Mouse (Mus musculus) kidney, postnatal 36 days (tissue): Measurements from ENCODE around the gene Ifitm2.
A peak's percentile ranks its signal among the peaks of the same experiment; 100 is the strongest.

Experiments
- DNase-seq, 2 experiments: peaks; one replicate each; pipeline ENCODE4 v3.0.0; 2021 to 2022; ENCODE audit warnings: mixed read lengths in 2 of 2

Gene Ifitm2

GRCm38 (mm10) chr7:140942341-140942740 lies 13.4 kb downstream of the Ifitm2 start:
- peak in 1 of 2 experiments; percentile 47 for DNase-seq

- peak; percentile 91 to 93 for DNase-seq
These were observed 14.3 kb downstream of the Ifitm2 start, which contains the start of gene Pgghg for GRCm38 (mm10) chr7:140941222-140942051. TSS of gene Pgghg (plus strand) at chr7:140941391.

DNA sequence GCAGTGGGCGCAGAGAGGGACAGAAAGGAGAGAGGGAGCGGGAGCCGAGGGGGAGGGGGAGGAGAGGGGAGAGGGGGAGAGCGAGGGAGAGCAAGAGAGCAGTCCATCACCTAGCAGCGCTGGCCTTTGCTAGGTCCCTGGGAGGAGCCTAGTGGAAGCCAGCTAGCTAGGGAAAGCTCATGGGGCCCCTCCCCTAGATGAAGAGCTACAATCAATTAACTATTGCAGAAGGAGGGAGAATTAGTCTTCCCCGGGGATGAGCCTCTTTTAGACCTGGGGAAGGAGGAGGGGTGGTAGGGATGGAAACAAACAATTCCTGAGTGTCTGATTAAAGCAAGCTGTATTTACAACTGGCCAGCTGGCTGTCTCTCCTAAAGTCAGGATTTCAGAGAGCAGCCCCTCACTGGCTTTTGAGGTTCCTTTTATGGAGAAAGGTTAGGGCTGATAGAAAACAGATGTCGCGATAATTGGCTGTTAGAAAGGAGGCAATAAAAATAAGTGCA lies 16.1 kb downstream of the Ifitm2 start:
- DNase-seq, result no peak

DNA sequence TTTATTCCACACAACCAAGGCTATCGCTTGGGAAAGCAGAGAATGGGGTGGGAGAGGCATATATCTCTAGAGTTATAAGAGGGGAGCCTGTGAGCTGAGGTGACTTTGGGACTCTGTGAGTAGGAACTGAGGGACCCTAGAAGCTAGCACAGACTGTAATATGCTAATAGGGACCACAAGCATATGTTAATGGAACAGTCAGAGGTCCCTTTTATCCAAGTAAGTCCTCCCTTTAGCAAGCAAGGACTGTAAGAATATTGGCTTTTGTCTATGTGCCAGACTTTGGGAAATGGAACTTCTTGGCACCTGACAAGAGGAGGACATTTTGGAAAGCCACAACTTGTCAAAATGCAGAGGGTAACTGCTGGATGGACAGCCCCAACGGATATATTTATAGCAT lies 16.9 kb downstream of the Ifitm2 start:
- DNase-seq, result no peak

GRCm38 (mm10) chr7:140938436-140938835 lies 17.4 kb downstream of the Ifitm2 start:
- DNase-seq, result peak; percentile 39 to 69

- peak in 1 of 2 experiments; percentile 53 for DNase-seq
These were observed 28.6 kb downstream of the Ifitm2 start for GRCm38 (mm10) chr7:140927181-140927580.

DNA sequence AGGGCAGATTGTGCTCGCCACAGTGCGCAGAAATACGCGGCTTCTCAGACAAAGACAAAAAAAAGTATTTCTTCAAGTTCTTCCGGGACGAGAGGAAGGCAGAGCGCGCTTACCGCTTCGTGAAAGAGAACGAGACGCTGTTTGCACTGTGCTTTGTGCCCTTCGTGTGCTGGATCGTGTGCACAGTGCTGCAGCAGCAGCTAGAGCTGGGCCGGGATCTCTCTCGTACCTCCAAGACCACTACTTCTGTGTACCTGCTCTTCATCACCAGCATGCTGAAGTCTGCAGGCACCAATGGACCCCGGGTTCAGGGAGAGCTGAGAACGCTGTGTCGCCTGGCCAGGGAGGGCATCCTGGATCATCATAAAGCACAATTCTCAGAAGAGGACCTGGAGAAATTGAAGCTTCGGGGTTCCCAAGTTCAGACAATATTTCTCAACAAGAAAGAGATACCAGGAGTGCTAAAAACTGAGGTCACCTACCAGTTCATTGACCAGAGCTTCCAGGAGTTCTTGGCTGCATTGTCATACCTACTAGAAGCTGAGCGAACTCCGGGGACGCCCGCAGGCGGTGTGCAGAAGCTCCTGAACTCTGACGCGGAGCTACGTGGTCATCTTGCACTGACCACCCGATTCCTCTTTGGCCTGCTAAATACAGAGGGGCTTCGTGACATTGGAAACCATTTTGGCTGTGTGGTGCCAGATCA lies 32.6 kb downstream of the Ifitm2 start:
- peak in 1 of 2 experiments; percentile 45 for DNase-seq

DNA sequence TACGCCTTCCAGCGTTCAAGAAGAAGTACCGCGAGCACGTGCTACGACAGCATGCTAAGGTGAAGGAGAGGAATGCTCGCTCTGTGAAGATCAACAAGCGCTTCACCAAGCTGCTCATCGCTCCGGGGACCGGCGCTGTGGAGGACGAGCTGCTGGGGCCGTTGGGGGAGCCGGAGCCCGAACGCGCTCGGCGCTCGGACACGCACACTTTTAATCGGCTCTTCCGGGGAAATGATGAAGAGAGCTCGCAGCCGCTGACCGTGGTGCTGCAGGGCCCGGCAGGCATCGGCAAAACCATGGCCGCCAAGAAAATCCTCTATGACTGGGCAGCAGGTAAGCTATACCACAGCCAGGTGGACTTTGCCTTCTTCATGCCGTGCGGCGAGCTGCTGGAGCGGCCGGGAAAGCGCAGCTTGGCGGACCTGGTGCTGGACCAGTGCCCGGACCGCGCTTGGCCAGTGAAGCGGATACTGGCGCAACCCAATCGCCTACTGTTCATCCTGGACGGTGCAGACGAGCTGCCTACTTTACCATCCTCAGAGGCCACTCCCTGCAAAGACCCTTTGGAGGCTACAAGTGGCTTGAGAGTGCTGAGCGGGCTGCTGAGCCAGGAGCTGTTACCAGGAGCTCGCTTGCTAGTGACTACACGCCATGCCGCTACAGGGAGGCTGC lies 33.3 kb downstream of the Ifitm2 start:
- peak; percentile 93 to 96 for DNase-seq

DNA sequence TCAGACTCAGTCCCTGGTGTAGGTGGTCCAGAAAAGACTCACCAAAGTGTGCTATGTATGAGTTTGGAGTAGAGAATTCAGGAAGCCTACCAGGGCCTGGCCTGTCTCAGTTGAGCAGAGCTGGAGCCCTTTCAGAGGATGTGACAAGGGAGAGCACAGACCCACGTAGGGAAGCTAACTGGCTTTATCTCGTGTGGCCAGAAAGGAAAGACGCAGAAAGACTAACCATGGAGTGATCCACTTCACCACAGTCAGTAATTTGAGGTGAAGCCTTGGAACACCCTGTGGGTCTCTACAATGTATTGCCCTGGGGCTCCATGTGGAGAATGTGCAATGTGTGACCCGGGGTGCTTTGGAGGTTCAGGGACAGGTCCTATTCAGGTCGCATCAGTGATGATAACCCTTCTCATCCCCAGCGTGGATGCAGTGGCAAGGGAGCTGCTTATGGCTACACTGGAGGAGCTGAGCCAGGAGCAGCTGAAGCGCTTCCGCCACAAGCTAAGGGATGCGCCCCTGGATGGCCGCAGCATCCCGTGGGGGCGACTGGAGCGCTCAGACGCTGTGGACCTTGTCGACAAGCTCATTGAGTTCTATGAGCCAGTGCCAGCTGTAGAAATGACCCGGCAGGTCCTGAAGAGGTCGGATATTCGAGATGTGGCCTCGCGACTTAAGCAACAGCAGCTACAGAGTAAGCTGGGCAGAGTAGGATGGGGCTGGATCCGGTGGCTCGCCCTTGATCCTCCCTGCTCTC lies 34.4 kb downstream of the Ifitm2 start:
- peak in 1 of 2 experiments; percentile 67 for DNase-seq

GRCm38 (mm10) chr7:140920418-140921029 lies 35.3 kb downstream of the Ifitm2 start, which contains the start of gene Nlrp6:
TSS of gene Nlrp6 (plus strand) at chr7:140920902.
- DNase-seq, result no peak

- no peak for DNase-seq
These were observed 35.9 kb downstream of the Ifitm2 start for GRCm38 (mm10) chr7:140919911-140920310.

DNA sequence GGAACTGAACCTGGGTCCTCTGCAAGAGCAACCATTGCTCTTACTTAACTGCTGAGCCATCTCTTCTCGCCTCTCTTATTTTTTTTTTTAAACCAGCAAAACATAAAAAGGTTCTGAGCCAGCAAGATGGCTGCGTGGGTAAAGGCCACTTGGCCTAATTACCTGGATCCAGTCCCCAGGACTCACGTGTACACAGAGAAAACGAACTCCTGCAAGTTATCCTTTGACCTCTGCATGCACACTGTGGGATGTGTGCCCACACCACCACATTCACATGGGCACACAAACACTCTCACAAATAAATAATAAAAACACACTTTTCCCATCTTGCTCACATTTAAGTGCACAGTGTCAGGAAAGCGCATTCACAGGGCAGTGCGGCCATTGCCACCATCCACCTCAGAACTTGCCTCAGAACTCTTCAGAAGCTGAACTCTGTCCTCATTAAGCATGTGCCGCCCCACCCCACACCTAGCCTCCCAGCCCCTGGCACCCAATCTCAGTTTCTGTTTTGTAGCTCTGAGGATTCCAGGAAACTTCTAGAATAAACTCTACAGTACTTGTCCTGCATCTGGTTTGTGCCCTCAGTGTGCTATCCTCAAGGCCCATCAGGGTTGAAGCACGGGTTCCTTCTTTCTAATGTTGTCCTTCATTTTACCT lies 41.6 kb downstream of the Ifitm2 start:
- DNase-seq, result peak; percentile 75 to 80

- DNase-seq, result peak; percentile 67 to 73
These were observed 42.8 kb downstream of the Ifitm2 start for GRCm38 (mm10) chr7:140912846-140913482.

DNA sequence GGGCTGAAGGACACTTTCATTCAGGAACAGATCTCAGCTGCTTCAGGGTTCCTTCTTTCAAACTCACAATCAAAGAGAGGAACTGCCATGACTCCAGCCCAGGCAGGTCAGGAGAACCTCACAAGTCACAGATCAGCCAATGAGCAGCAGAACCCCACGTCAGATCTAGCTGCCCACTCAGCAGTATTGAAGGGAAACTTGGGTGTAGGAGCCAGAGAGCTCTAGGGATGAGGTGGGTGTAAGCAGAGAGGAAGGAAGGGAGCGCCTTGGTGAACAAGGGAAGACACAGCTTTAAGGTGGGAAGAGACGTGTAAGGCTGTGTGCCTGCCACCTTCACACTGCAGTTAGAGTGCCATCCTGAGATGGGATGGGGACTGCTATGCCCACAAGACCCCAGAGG lies 43.5 kb downstream of the Ifitm2 start:
- DNase-seq, result no peak

DNA sequence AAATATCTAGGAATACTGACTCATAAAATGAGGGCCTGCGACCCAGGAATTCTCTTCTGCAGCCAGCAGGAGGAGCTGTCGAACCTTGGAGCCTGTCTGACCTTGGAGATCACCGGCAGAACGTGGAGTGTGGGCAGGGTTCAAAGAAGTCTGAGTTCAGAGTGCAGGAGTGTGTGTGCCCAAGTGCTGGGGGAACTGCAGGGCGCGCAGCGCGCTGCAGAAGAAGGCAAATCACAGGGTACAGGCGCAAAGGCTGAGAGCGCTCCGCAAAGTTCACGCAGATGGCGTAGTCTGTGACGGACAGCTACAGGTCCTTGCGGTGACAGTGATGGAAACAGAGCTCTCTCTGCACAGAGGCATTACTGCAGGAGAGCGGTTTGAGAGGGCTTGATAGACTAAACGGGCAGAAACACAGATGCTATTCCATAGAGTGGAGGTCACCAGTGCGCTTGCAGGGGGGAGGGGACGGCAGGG lies 47.1 kb downstream of the Ifitm2 start:
- DNase-seq, result peak; percentile 91 to 93

GRCm38 (mm10) chr7:140908181-140908580 lies 47.6 kb downstream of the Ifitm2 start:
- no peak for DNase-seq

DNA sequence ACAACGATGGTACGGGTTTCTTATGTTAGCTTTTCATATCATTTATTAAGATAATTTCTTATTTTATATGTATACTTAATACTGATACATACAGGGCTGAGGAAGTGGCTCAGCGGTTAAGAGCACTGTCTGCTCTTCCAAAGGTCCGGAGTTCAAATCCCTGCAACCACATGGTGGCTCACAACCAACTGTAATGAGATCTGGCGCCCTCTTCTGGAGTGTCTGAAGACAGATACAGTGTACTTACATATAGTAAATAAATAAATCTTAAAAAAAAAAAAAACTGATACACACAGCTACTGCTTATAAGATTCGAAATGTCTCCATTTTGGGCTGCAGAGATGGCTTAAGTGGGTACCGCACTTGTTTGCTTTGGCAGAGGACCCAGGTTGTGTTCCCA lies 48.1 kb downstream of the Ifitm2 start:
- no peak for DNase-seq

DNA sequence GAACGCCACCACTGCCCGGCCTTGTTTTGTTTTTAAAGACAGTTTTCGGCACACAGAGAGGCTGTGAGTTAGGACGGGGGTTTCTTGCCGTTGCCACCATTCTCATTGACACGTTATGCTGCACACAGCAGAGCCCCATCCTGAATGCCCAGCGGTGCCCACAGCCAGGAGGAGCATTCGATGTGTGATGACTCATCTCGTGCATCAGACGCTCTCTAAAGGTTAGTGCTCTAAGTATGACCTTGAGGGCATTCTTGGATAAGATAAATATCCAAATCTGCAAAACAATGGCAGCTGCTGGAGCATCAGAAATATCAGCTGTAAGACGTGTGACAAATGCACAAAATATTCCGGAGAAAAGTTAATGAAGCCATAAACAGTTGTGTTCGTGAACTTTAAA lies 48.7 kb downstream of the Ifitm2 start:
- DNase-seq, result no peak

GRCm38 (mm10) chr7:140905642-140906081 lies 50.1 kb downstream of the Ifitm2 start:
- DNase-seq, result peak; percentile 54 to 69
